Mouse (Mus musculus): ENCODE results near the gene Atp9a. TPM values are rescaled to one million over a fixed set of nuclear protein-coding genes. Genes with fewer than 3 reads are reported as not detected.

Atp9a gene
- polyA plus RNA-seq, 1 experiment, result 41.6 TPM

DNA sequence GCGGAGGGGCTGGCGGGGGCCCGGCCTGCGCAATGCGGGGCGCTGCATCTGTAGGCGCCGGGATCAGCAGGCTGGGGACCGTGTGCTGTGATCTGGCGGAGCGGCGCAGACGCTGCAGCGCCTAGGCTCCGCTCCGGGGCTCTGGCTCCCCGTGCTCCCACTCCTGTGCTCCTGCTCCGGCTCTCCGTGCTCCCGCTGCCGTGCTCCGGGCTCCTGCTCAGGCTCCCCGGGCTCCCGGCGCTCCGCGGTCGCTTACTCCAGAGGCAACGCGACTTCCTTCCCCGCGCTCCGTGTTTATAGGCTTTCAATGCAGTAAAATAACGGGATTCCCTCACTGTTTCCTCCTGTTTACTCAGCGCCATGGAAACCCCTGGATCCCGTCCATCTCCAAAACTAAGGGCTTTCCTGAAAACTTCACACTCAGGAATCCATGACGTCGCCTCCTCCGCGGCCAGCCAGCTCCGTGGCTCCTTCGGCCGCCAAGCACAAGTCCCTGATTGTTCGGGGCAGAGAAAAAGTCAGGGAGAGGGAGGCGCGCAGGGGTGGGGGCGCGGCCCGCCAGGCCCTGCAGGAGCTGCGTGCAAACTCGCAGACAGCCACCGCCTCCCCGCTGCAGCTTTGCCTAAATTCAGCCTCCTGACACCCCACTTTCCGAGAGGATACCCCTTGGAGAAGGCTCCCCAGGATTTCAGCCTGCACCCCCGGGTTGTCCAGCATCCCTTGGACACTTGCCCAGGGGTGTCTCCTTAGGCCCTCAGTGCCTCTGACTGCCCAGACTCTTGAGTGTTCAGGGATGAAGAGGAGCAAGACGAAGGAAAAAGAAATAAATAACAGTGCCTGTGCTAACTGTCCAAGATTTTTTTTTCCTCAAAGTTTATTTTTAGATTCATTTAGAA, 140.5 kb downstream of the Atp9a start, which contains the start of gene Nfatc2:
TSS of gene Nfatc2 (minus strand) at position 167 of the 896 bp plus-strand sequence.
- Histone ChIP-seq H3K36me3 (ENCODE audit: control insufficient read depth, insufficient read depth) (no peaks in the 10 kb centered on the region), H3K27me3 (ENCODE audit: control insufficient read depth, insufficient read depth, insufficient read length) (no peaks in the 10 kb centered on the region), H3K4me3 (peak within 1 kb of the TSS; percentile 20), H3ac (ENCODE audit: control insufficient read depth, insufficient read length) (peak within 1 kb of the TSS; percentile 16), H3K79me2 (ENCODE audit: control insufficient read depth, insufficient read depth) (no peaks in the 10 kb centered on the region), H3K4me2 (ENCODE audit: low read depth) (peak within 1 kb of the TSS; percentile 94)
- TF ChIP-seq MYOD1 (IDR thresholded peaks at IDR 0.05; ENCODE audit: control insufficient read depth in 1 of 3, insufficient read length in 2 of 3, low read depth in 2 of 3) (no peak), CEBPB (IDR thresholded peaks at IDR 0.05; ENCODE audit: insufficient read depth, poor library complexity, severe bottlenecking) (no peak), MAX (IDR thresholded peaks at IDR 0.05; ENCODE audit: low read depth) (no peak)

DNA sequence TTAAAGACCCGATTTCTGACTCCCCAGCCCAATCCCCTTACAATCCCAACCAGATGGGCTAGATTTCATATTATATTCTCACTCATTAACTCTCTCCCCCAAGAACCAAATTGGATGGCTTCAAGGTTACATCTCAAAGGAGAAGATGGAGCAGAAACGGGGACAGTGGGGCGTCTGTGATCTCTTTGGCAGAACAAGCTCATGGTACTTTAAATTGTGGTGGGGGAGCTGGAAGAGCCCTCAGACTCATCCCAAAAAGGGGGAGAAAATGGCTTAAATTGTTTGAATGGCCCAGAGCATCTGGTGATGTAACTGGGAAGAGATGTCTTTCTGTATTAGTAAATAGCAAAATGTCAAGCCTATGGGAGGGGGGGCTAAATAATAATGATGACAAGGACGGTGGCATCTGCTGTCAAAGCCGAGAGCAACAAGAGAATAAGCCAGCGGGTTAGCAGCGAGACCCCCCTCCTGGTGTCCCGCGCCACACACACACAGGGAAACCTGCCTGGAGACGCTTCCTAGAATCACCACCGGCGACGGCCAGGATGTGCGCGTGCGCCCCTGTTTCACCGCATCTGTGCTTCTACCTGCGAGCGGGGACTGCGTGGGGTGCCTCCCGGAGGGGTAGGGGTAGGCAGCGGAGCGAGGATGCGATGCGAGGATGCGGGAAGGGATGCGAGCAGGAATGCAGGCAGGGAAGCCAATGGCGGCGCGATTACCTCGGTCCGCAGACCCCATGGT, 141.3 kb downstream of the Atp9a start:
- peak overlapping the region; percentile 94 for H3K4me2 ChIP-seq (ENCODE audit: low read depth)
- H3K79me2 ChIP-seq (ENCODE audit: control insufficient read depth, insufficient read depth), result no peaks in the 10 kb centered on the region
- peak overlapping the region; percentile 16 for H3ac ChIP-seq (ENCODE audit: control insufficient read depth, insufficient read length)
- TF ChIP-seq REST (IDR thresholded peaks at IDR 0.05; ENCODE audit: insufficient read depth, insufficient read length), result no peak
- H3K4me3 ChIP-seq, result peak overlapping the region; percentile 20
- H3K27me3 ChIP-seq (ENCODE audit: control insufficient read depth, insufficient read depth, insufficient read length), result no peaks in the 10 kb centered on the region
- no peaks in the 10 kb centered on the region for H3K36me3 ChIP-seq (ENCODE audit: control insufficient read depth, insufficient read depth)

DNA sequence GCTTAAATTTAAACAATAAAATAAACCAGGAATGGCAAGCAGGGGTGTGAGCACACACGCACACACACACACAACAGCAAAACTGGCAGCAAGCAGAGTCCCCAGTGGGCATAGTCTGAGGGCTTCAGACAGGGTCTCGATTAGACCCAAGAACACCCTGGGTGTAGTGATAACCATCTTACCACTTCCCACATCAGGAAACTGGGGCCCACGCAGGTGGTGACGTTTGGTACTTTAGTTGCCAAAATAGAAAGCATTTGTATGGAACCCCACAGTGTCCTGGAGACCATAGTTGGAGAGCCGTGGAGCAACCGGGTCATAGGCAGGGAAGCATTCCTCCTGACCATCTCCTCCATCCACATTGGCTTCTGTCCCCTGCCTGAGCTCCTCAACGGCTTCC, 146.5 kb downstream of the Atp9a start:
- Histone ChIP-seq H3ac (ENCODE audit: control insufficient read depth, insufficient read length) (no peak overlapping the region), H3K4me3 (no peak overlapping the region), H3K4me2 (ENCODE audit: low read depth) (no peak overlapping the region), H3K79me2 (ENCODE audit: control insufficient read depth, insufficient read depth) (no peaks in the 10 kb centered on the region), H3K36me3 (ENCODE audit: control insufficient read depth, insufficient read depth) (no peaks in the 10 kb centered on the region), H3K27me3 (ENCODE audit: control insufficient read depth, insufficient read depth, insufficient read length) (no peaks in the 10 kb centered on the region)
- TF ChIP-seq MYOG (IDR thresholded peaks at IDR 0.05; ENCODE audit: control insufficient read depth in 1 of 3, insufficient read depth in 1 of 3, insufficient read length in 2 of 3, low read depth in 2 of 3) (no peak), POLR2A (IDR thresholded peaks at IDR 0.05; ENCODE audit: insufficient read length, low read depth) (no peak), TCF12 (IDR thresholded peaks at IDR 0.05; ENCODE audit: insufficient read depth, poor library complexity, severe bottlenecking) (no peak), E2F4 (IDR thresholded peaks at IDR 0.05; ENCODE audit: insufficient read depth) (no peak)

DNA sequence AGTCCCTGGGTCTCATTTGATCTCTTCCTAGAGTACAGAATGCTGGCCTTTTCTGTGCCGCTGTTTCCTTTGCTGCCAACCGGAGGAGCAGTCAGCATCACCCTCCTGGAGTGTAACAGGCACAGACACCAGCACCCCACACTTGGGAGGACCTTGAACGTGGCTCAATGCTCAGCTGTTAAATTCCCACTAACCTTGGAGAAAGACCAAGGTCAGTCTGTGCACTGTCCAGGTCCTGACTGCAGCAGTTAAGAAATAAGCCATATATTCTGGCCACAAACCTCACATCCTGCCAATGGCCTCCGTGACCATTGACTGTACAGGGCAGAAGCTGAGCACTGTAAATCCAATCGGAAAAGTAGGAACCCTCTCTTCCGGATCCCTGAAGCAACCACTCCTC, 148.5 kb downstream of the Atp9a start:
- Histone ChIP-seq H3K4me3 (no peak overlapping the region), H3K79me2 (ENCODE audit: control insufficient read depth, insufficient read depth) (no peaks in the 10 kb centered on the region), H3K36me3 (ENCODE audit: control insufficient read depth, insufficient read depth) (no peaks in the 10 kb centered on the region), H3K27me3 (ENCODE audit: control insufficient read depth, insufficient read depth, insufficient read length) (no peaks in the 10 kb centered on the region), H3K4me2 (ENCODE audit: low read depth) (no peak overlapping the region), H3ac (ENCODE audit: control insufficient read depth, insufficient read length) (no peak overlapping the region)
- TF ChIP-seq E2F4 (IDR thresholded peaks at IDR 0.05; ENCODE audit: insufficient read depth), result no peak
- TF ChIP-seq CEBPB (IDR thresholded peaks at IDR 0.05; ENCODE audit: insufficient read depth, poor library complexity, severe bottlenecking), result no peak
- TF ChIP-seq MYOD1 (IDR thresholded peaks at IDR 0.05; ENCODE audit: control insufficient read depth in 1 of 3, insufficient read length in 2 of 3, low read depth in 2 of 3), result no peak
- TF ChIP-seq MAX (IDR thresholded peaks at IDR 0.05; ENCODE audit: low read depth), result no peak
- no peak for TF ChIP-seq SRF (IDR thresholded peaks at IDR 0.05; ENCODE audit: control insufficient read depth, insufficient read length, low read depth)
- TF ChIP-seq TCF3 (IDR thresholded peaks at IDR 0.05; ENCODE audit: insufficient read length, low read depth), result no peak
- TF ChIP-seq USF1 (IDR thresholded peaks at IDR 0.05; ENCODE audit: low read depth), result no peak
- no peak for TF ChIP-seq MYOG (IDR thresholded peaks at IDR 0.05; ENCODE audit: control insufficient read depth in 1 of 3, insufficient read depth in 1 of 3, insufficient read length in 2 of 3, low read depth in 2 of 3)
- TF ChIP-seq REST (IDR thresholded peaks at IDR 0.05; ENCODE audit: insufficient read depth, insufficient read length), result no peak
- TF ChIP-seq POLR2A (IDR thresholded peaks at IDR 0.05; ENCODE audit: insufficient read length, low read depth), result no peak
- no peak for TF ChIP-seq TCF12 (IDR thresholded peaks at IDR 0.05; ENCODE audit: insufficient read depth, poor library complexity, severe bottlenecking)

DNA sequence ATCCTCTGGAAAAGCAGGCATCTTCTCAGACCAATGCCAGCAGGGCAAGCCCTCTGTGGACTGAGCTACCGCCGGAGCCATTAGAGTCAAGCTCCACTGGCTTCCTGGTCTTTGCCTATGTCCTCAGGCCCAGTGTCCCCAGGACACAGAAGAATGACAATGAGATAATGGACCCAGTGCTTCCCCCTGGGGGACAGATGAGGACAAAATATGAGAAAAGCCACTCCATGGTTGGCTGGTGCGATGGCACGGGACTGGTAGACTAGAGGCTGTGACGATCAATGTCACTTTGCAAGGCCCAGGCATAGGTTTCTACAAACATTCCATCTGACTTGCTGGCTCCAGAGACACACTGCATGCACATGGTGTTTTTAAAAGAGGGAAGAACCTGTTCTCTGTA, 149.2 kb downstream of the Atp9a start:
- TF ChIP-seq POLR2AphosphoS2 (IDR thresholded peaks at IDR 0.05; ENCODE audit: insufficient read length, low read depth) (no peak), POLR2A (IDR thresholded peaks at IDR 0.05; ENCODE audit: insufficient read length, low read depth) (no peak)
- Histone ChIP-seq H3K27me3 (ENCODE audit: control insufficient read depth, insufficient read depth, insufficient read length) (no peaks in the 10 kb centered on the region), H3K4me3 (no peak overlapping the region)

More for the DNA sequence above, 149.2 kb downstream of the Atp9a start:
- Histone ChIP-seq H3K79me2 (ENCODE audit: control insufficient read depth, insufficient read depth) (no peaks in the 10 kb centered on the region), H3K36me3 (ENCODE audit: control insufficient read depth, insufficient read depth) (no peaks in the 10 kb centered on the region), H3K4me2 (ENCODE audit: low read depth) (no peak overlapping the region), H3ac (ENCODE audit: control insufficient read depth, insufficient read length) (no peak overlapping the region)

All from myocyte (in vitro differentiated cells).